Mouse (Mus musculus): ENCODE results near the gene Cdk13. TPM values are rescaled to one million over a fixed set of nuclear protein-coding genes. Genes with fewer than 3 reads are reported as not detected.

Cdk13 gene
- polyA plus RNA-seq, 1 experiment = 30.3 TPM

DNA sequence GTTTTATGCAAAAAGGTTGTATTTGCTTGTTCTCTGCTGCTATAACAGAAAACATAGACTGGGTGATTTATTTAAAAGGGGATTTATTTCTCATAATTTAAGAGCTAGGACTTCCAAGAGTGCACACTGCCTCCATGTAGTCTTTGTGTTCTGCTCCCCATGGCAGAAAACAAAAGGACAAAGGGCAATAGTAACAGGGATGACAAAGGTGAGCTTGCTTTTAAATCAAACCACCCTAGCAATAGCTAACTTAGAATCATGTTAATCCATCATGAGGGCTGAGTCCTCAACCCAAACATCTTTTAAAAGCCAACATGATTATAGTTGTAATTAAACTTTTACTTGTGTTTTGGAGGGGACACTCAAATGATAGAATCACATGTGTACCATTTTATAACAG, 115.4 kb downstream of the Cdk13 start:
- Histone ChIP-seq H3K4me1 (ENCODE audit: control insufficient read depth, insufficient read depth, low read length) (no peaks in the 10 kb centered on the region), H3K4me3 (ENCODE audit: insufficient read depth, low read length) (no peak overlapping the region), H3K27ac (ENCODE audit: insufficient read depth, low read length) (no peak overlapping the region)
- no peak for TF ChIP-seq POLR2A (IDR thresholded peaks at IDR 0.05; ENCODE audit: extremely low read depth, insufficient read depth, low read length)
- no peak for TF ChIP-seq CTCF (IDR thresholded peaks at IDR 0.05; ENCODE audit: extremely low read depth, insufficient read depth, low read length)

DNA sequence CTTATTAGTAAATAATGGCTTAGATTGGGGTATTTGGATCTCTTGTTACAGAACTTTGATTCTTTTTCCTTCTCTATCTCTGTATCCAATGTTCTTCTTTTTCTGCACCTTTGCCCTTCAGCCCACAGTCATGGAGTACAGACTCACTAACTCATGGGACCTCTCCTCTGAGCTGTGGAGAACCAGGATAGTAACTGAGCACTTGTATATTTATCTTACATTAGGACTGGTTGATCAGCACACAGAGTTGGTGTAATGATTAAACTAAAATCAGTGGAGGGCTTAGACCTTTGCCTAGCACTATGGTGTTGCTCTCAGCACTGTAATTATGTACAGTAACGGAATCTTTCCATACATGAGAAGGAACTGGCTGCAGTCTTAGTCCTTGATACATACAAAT, 133.8 kb downstream of the Cdk13 start:
- Histone ChIP-seq H3K27ac (ENCODE audit: insufficient read depth, low read length) (no peak overlapping the region), H3K4me1 (ENCODE audit: control insufficient read depth, insufficient read depth, low read length) (no peaks in the 10 kb centered on the region), H3K4me3 (ENCODE audit: insufficient read depth, low read length) (no peak overlapping the region)
- no peak for TF ChIP-seq POLR2A (IDR thresholded peaks at IDR 0.05; ENCODE audit: extremely low read depth, insufficient read depth, low read length)
- TF ChIP-seq CTCF (IDR thresholded peaks at IDR 0.05; ENCODE audit: extremely low read depth, insufficient read depth, low read length) = no peak

DNA sequence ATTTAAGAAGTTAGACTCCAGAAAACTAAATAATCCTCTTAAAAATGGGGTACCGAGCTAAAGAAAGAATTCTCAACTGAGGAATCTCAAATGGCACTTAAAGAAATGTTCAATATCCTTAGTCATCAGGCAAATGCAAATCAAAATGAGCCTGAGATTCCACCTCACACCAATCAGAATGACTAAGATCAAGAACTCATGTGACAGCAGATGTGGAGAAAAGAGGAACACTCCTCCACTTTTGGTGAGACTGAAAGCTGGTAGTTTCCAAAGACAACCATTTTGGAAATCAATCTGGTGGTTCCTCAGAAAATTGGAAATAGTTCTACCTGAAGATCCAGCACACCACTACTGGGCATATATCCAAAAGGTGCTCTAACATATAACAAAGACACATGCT, 137.5 kb downstream of the Cdk13 start:
- TF ChIP-seq CTCF (IDR thresholded peaks at IDR 0.05; ENCODE audit: extremely low read depth, insufficient read depth, low read length) (no peak), POLR2A (IDR thresholded peaks at IDR 0.05; ENCODE audit: extremely low read depth, insufficient read depth, low read length) (no peak)
- Histone ChIP-seq H3K4me3 (ENCODE audit: insufficient read depth, low read length) (no peak overlapping the region), H3K27ac (ENCODE audit: insufficient read depth, low read length) (no peak overlapping the region), H3K4me1 (ENCODE audit: control insufficient read depth, insufficient read depth, low read length) (no peaks in the 10 kb centered on the region)

Other genes with a start within 250 kb of the Cdk13 start
- gene Mplkip, start 109.9 kb downstream of the Cdk13 start, polyA plus RNA-seq (2012; rRNA removed) = 6.7 and 10.4 TPM in 2 replicates
- 4.3 and 4.5 TPM in 2 replicates for gene Sugct, start 109.5 kb downstream of the Cdk13 start, polyA plus RNA-seq (2012; rRNA removed)
- gene Rala, start 139.1 kb upstream of the Cdk13 start, polyA plus RNA-seq (2012; rRNA removed) = 51.7 and 53.6 TPM in 2 replicates
- gene Yae1d1, start 188.3 kb upstream of the Cdk13 start, polyA plus RNA-seq (2012; rRNA removed) = 25.0 and 25.5 TPM in 2 replicates